Mouse (Mus musculus): Measurements from ENCODE around the gene Scube3. TPM values are rescaled to one million over a fixed set of nuclear protein-coding genes. Genes with fewer than 3 reads are reported as not detected.

Gene Scube3
- polyA plus RNA-seq, 2 experiments, result 10.5 to 31.6 TPM

GRCm38 (mm10) chr17:28130391-28131125, 11.4 kb upstream of the Scube3 start:
- Histone ChIP-seq H3K27ac (replicated peaks; ENCODE audit: low read depth, low read length) (no peak overlapping the region), H3K4me2 (replicated peaks; ENCODE audit: low read depth, low read length, severe bottlenecking) (no peak overlapping the region), H3K4me3 (replicated peaks; ENCODE audit: low read length) (no peak overlapping the region), H3K9me3 (ENCODE audit: control insufficient read depth, low read length) (no peaks in the 10 kb centered on the region), H3K27me3 (ENCODE audit: control insufficient read depth, insufficient read depth, low read length) (no peaks in the 10 kb centered on the region), H3K9ac (ENCODE audit: low read depth, low read length, severe bottlenecking) (no peak overlapping the region), H3K36me3 (ENCODE audit: control insufficient read depth, insufficient read depth, low read length) (no peaks in the 10 kb centered on the region), H3K4me1 (ENCODE audit: control insufficient read depth, insufficient read depth, low read length) (no peaks in the 10 kb centered on the region)
- 68% methylated on average over 5 of the region's 5 CpGs for WGBS
- DNase-seq (ENCODE audit: low spot score), result no peak
- no peak for TF ChIP-seq POLR2A (IDR thresholded peaks at IDR 0.05; ENCODE audit: borderline replicate concordance, extremely low read depth, insufficient read depth, insufficient read length)
- ATAC-seq (ENCODE audit: low FRiP score, low read depth), result no peak

DNA sequence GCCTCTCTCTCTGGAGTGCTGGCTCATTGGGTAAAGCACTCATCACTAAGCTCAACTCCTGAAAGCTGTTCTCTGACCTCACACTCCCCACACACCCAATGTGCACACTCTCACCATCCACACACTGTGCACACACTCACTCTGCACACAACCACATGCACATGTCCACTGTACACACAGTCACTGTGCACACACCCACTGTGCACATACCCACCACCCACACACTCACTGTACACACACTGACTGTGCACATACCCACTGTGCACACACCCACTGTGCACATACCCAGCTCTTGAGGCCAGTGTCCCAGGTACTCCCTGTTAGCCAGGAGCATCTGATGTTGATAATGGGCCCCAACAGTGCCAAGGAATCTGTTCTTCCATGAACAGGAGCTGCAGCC, 10.8 kb upstream of the Scube3 start:
- H3K27me3 ChIP-seq (ENCODE audit: control insufficient read depth, insufficient read depth, low read length), result no peaks in the 10 kb centered on the region
- no peak for ATAC-seq (ENCODE audit: low FRiP score, low read depth)
- no peak for TF ChIP-seq POLR2A (IDR thresholded peaks at IDR 0.05; ENCODE audit: borderline replicate concordance, extremely low read depth, insufficient read depth, insufficient read length)

DNA sequence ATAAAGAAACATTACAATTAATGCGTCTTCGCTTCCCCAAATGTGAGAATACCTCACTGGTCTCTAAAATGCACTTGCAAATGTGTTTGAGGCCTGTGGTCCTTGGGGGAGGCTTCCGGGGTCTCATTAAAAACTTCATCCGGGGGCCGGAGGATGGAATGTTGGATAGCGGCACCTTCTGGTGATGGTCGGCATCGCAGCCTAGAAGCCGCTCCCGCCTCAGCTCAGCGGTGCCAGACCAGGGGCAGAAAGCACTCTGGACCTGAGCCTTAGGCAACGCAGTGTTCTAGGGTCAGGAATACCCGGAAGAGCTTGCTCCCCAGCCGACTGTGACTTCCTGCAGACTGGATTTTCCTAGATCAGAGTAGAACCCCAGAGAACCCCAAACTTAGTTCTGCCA, 8.7 kb upstream of the Scube3 start:
- ATAC-seq (ENCODE audit: low FRiP score, low read depth) (peak; percentile 26; the same call in 1 of the 2 replicates), DNase-seq (ENCODE audit: low spot score) (peak; percentile 74)
- no peaks in the 10 kb centered on the region for H3K9me3 ChIP-seq (ENCODE audit: control insufficient read depth, low read length)
- 0 out of 2 replicates have a peak overlapping the region, but pooled peaks have one; percentile 21 for H3K9ac ChIP-seq (ENCODE audit: low read depth, low read length, severe bottlenecking)
- 0 out of 2 replicates have a peak, but pooled peaks cover 3% of the 10 kb centered on the region for H3K4me1 ChIP-seq (ENCODE audit: control insufficient read depth, insufficient read depth, low read length)
- no peak overlapping the region for H3K27ac ChIP-seq (replicated peaks; ENCODE audit: low read depth, low read length)
- no peak overlapping the region for H3K4me3 ChIP-seq (replicated peaks; ENCODE audit: low read length)
- TF ChIP-seq POLR2A (IDR thresholded peaks at IDR 0.05; ENCODE audit: borderline replicate concordance, extremely low read depth, insufficient read depth, insufficient read length), result no peak
- peak overlapping the region; percentile 37 for H3K4me2 ChIP-seq (replicated peaks; ENCODE audit: low read depth, low read length, severe bottlenecking)
- H3K36me3 ChIP-seq (ENCODE audit: control insufficient read depth, insufficient read depth, low read length), result no peaks in the 10 kb centered on the region
- WGBS, result 7% methylated on average over 14 of the region's 14 CpGs
- H3K27me3 ChIP-seq (ENCODE audit: control insufficient read depth, insufficient read depth, low read length), result no peaks in the 10 kb centered on the region

More for the DNA sequence above, 10.8 kb upstream of the Scube3 start:
- Histone ChIP-seq H3K9ac (ENCODE audit: low read depth, low read length, severe bottlenecking) (no peak overlapping the region), H3K27ac (replicated peaks; ENCODE audit: low read depth, low read length) (no peak overlapping the region), H3K4me1 (ENCODE audit: control insufficient read depth, insufficient read depth, low read length) (0 out of 2 replicates have a peak, but pooled peaks cover under 1% of the 10 kb centered on the region), H3K4me3 (replicated peaks; ENCODE audit: low read length) (no peak overlapping the region), H3K4me2 (replicated peaks; ENCODE audit: low read depth, low read length, severe bottlenecking) (no peak overlapping the region), H3K9me3 (ENCODE audit: control insufficient read depth, low read length) (no peaks in the 10 kb centered on the region), H3K36me3 (ENCODE audit: control insufficient read depth, insufficient read depth, low read length) (no peaks in the 10 kb centered on the region)
- DNase-seq (ENCODE audit: low spot score), result no peak

DNA sequence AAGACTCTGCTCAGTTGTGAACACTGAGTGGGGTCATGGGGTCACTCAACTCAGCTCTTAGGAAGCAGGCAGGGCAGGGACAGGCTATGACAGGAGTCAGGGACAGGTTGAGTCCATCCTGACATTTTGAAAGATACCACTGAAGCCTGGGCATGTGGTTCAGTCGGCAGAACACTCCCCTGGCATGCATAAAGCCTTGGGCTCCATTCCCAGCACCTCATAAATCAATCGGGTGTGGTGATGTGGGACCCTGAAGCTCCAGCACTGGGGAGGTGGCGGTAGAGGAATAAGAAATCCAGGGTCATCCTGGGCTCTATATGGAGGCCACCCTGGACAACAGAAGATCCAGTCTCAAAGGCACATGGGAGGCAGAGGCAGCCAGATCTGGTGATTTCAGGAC, 6.4 kb upstream of the Scube3 start:
- Histone ChIP-seq H3K4me2 (replicated peaks; ENCODE audit: low read depth, low read length, severe bottlenecking) (no peak overlapping the region), H3K36me3 (ENCODE audit: control insufficient read depth, insufficient read depth, low read length) (no peaks in the 10 kb centered on the region), H3K4me3 (replicated peaks; ENCODE audit: low read length) (no peak overlapping the region), H3K9me3 (ENCODE audit: control insufficient read depth, low read length) (no peaks in the 10 kb centered on the region), H3K27me3 (ENCODE audit: control insufficient read depth, insufficient read depth, low read length) (no peaks in the 10 kb centered on the region), H3K9ac (ENCODE audit: low read depth, low read length, severe bottlenecking) (no peak overlapping the region), H3K4me1 (ENCODE audit: control insufficient read depth, insufficient read depth, low read length) (peaks cover 5% of the 10 kb centered on the region; the same call in 1 of the 2 replicates), H3K27ac (replicated peaks; ENCODE audit: low read depth, low read length) (no peak overlapping the region)
- no peak for ATAC-seq (ENCODE audit: low FRiP score, low read depth)
- TF ChIP-seq POLR2A (IDR thresholded peaks at IDR 0.05; ENCODE audit: borderline replicate concordance, extremely low read depth, insufficient read depth, insufficient read length), result no peak
- 41% methylated on average over 3 of the region's 3 CpGs for WGBS
- no peak for DNase-seq (ENCODE audit: low spot score)

DNA sequence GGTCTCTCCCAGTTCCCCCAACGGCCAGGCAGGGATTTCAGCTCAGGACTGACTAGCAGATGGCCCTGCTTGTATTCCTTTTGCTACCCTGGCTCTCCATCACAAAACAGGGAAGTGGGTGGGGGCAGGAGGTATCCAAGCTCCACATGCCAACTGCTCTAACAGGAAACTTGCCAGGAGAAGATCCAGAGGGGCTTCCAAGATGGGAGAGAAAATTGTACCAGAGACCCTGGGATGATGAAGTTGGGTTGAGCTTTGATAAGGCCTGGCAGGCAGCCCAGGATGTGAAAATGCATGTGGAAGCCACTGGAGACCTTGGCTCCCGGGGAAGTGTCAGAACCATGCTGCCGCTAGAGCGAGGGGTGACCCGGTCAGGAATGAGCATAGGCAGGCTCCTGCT, 5.7 kb upstream of the Scube3 start:
- H3K4me1 ChIP-seq (ENCODE audit: control insufficient read depth, insufficient read depth, low read length), result peaks cover 10% of the 10 kb centered on the region
- H3K4me3 ChIP-seq (replicated peaks; ENCODE audit: low read length), result no peak overlapping the region
- no peaks in the 10 kb centered on the region for H3K27me3 ChIP-seq (ENCODE audit: control insufficient read depth, insufficient read depth, low read length)
- TF ChIP-seq POLR2A (IDR thresholded peaks at IDR 0.05; ENCODE audit: borderline replicate concordance, extremely low read depth, insufficient read depth, insufficient read length), result no peak
- H3K4me2 ChIP-seq (replicated peaks; ENCODE audit: low read depth, low read length, severe bottlenecking), result no peak overlapping the region
- H3K9ac ChIP-seq (ENCODE audit: low read depth, low read length, severe bottlenecking), result no peak overlapping the region
- DNase-seq (ENCODE audit: low spot score) (no peak), ATAC-seq (ENCODE audit: low FRiP score, low read depth) (no peak)
- no peaks in the 10 kb centered on the region for H3K36me3 ChIP-seq (ENCODE audit: control insufficient read depth, insufficient read depth, low read length)
- WGBS, result 7% methylated on average over 5 of the region's 5 CpGs
- H3K9me3 ChIP-seq (ENCODE audit: control insufficient read depth, low read length), result no peaks in the 10 kb centered on the region
- 0 out of 2 replicates have a peak overlapping the region, but pooled peaks have one; percentile 2 for H3K27ac ChIP-seq (replicated peaks; ENCODE audit: low read depth, low read length)
